Mouse (Mus musculus) neural tube, embryonic 15.5 days (tissue): ENCODE data around the gene Gtdc1. TPM values are rescaled to one million over a fixed set of nuclear protein-coding genes. Genes with fewer than 3 reads are reported as not detected.
"Not testable (repeated sequence)": the region's sequence is repeated elsewhere in the genome, so short reads cannot be mapped to it uniquely, and the experiment has no call there.

ENCODE experiments used
- ATAC-seq: fragments of 200-750 bp; cut with Nextera tagmentation; 2 replicates; pipeline ENCODE4 v1.8.0; 2017; ENCODE audit warnings: mild to moderate bottlenecking, moderate TSS enrichment, moderate library complexity; ENCODE audit not compliant: low FRiP score
- H3K27ac ChIP-seq: fragments of 300-500 bp; sonication (generic); replicated peaks from 2 replicates; pipeline ENCODE4 v1.5.1; 2015; ENCODE audit warnings: mild to moderate bottlenecking, inconsistent platforms
- H3K27me3 ChIP-seq: fragments of 300-500 bp; sonication (generic); replicated peaks from 2 replicates; pipeline ENCODE4 v1.6.1; 2015; ENCODE audit warnings: inconsistent platforms
- H3K36me3 ChIP-seq: fragments of 300-500 bp; sonication (generic); 2 replicates; pipeline ENCODE4 v1.6.1; 2015; ENCODE audit warnings: inconsistent platforms
- H3K4me1 ChIP-seq: fragments of 300-500 bp; sonication (generic); 2 replicates; pipeline ENCODE4 v1.6.1; 2015; ENCODE audit warnings: inconsistent platforms
- H3K4me2 ChIP-seq: fragments of 300-500 bp; sonication (generic); 2 replicates; pipeline ENCODE4 v1.6.1; 2015; ENCODE audit warnings: inconsistent platforms, mild to moderate bottlenecking, moderate library complexity
- H3K4me3 ChIP-seq: fragments of 300-500 bp; sonication (generic); replicated peaks from 2 replicates; pipeline ENCODE4 v1.5.1; 2015; ENCODE audit warnings: mild to moderate bottlenecking, inconsistent platforms
- H3K9ac ChIP-seq: fragments of 300-500 bp; sonication (generic); replicated peaks from 2 replicates; pipeline ENCODE4 v1.6.1; 2015; ENCODE audit warnings: mild to moderate bottlenecking, inconsistent platforms
- H3K9me3 ChIP-seq: fragments of 300-500 bp; sonication (generic); replicated peaks from 2 replicates; pipeline ENCODE4 v1.6.1; 2016; ENCODE audit warnings: inconsistent platforms
- WGBS: fragments of 180-500 bp; shearing (Covaris S2); methylation state at CpG from one replicate; pipeline ENCODE4 v1.1.7; 2015; ENCODE audit warnings: mixed read lengths; 5-methylcytosine and 5-hydroxymethylcytosine counted together
- polyA plus RNA-seq: library from polyadenylated mRNA; unstranded; fragments of >200 nt; fragmentation: Nextera tagmentation; extraction: Ambion mirVana; gene quantifications from 2 replicates; pipeline ENCODE4 v1.2.1, GENCODE M21; 2015

Gene Gtdc1
- polyA plus RNA-seq, 1 experiment from 2014 or later: 19.7 TPM

GRCm38 (mm10) chr2:44638157-44638556 is 289.3 kb downstream of the Gtdc1 start:
- Histone ChIP-seq H3K4me3 (no peak overlapping the region), H3K27me3 (no peaks in the 10 kb centered on the region), H3K9ac (no peak overlapping the region), H3K4me1 (peaks cover 6% of the 10 kb centered on the region), H3K4me2 (no peak overlapping the region), H3K27ac (peak overlapping the region; percentile 37; the same call in 1 of the 2 replicates), H3K9me3 (no peaks in the 10 kb centered on the region), H3K36me3 (no peaks in the 10 kb centered on the region)
- no peak for ATAC-seq
- WGBS: 58% methylated on average over 4 of the region's 4 CpGs

- Histone ChIP-seq H3K4me2 (no peak overlapping the region), H3K9ac (no peak overlapping the region), H3K27me3 (no peaks in the 10 kb centered on the region), H3K27ac (peak overlapping the region; percentile 37; the same call in 1 of the 2 replicates), H3K4me1 (peaks cover 13% of the 10 kb centered on the region), H3K9me3 (no peaks in the 10 kb centered on the region), H3K36me3 (no peaks in the 10 kb centered on the region), H3K4me3 (no peak overlapping the region)
- ATAC-seq: no peak
- 45% methylated on average over 8 of the region's 8 CpGs for WGBS
These were observed 293.5 kb downstream of the Gtdc1 start for GRCm38 (mm10) chr2:44633971-44634370.

- H3K27ac ChIP-seq: no peak overlapping the region
- H3K36me3 ChIP-seq: no peaks in the 10 kb centered on the region
- H3K4me2 ChIP-seq: no peak overlapping the region
- WGBS: 36% methylated on average over 5 of the region's 5 CpGs
- peak; percentile 57; the same call in 1 of the 2 replicates for ATAC-seq
- H3K9ac ChIP-seq: no peak overlapping the region
- H3K9me3 ChIP-seq: no peaks in the 10 kb centered on the region
- H3K4me1 ChIP-seq: peaks cover 13% of the 10 kb centered on the region
- no peak overlapping the region for H3K4me3 ChIP-seq
- no peaks in the 10 kb centered on the region for H3K27me3 ChIP-seq
These were observed 294.4 kb downstream of the Gtdc1 start for GRCm38 (mm10) chr2:44633064-44633463.

GRCm38 (mm10) chr2:44632584-44632983 is 294.9 kb downstream of the Gtdc1 start:
- WGBS: 33% methylated on average over 10 of the region's 10 CpGs
- no peaks in the 10 kb centered on the region for H3K9me3 ChIP-seq
- H3K4me3 ChIP-seq: no peak overlapping the region
- ATAC-seq: peak; percentile 58
- H3K27me3 ChIP-seq: no peaks in the 10 kb centered on the region
- H3K4me2 ChIP-seq: peak overlapping the region; percentile 38
- no peak overlapping the region for H3K9ac ChIP-seq
- no peaks in the 10 kb centered on the region for H3K36me3 ChIP-seq
- peak overlapping the region; percentile 60; the same call in 1 of the 2 replicates for H3K27ac ChIP-seq
- H3K4me1 ChIP-seq: peaks cover 13% of the 10 kb centered on the region

GRCm38 (mm10) chr2:44631064-44631463 is 296.4 kb downstream of the Gtdc1 start:
- 80% methylated on average over 3 of the region's 3 CpGs for WGBS
- no peak for ATAC-seq

GRCm38 (mm10) chr2:44628778-44629177 is 298.7 kb downstream of the Gtdc1 start:
- H3K27me3 ChIP-seq: no peaks in the 10 kb centered on the region
- ATAC-seq: no peak
- H3K4me2 ChIP-seq: no peak overlapping the region
- WGBS: 89% methylated on average over 1 of the region's 1 CpGs
- H3K4me3 ChIP-seq: no peak overlapping the region
- H3K9ac ChIP-seq: no peak overlapping the region
- H3K27ac ChIP-seq: no peak overlapping the region
- no peaks in the 10 kb centered on the region for H3K36me3 ChIP-seq
- peaks cover 13% of the 10 kb centered on the region for H3K4me1 ChIP-seq
- H3K9me3 ChIP-seq: no peaks in the 10 kb centered on the region

More at GRCm38 (mm10) chr2:44631064-44631463, 296.4 kb downstream of the Gtdc1 start:
- H3K36me3 ChIP-seq: no peaks in the 10 kb centered on the region
- no peak overlapping the region for H3K27ac ChIP-seq
- no peaks in the 10 kb centered on the region for H3K9me3 ChIP-seq
- H3K27me3 ChIP-seq: no peaks in the 10 kb centered on the region
- peaks cover 13% of the 10 kb centered on the region for H3K4me1 ChIP-seq
- H3K4me3 ChIP-seq: no peak overlapping the region
- H3K4me2 ChIP-seq: no peak overlapping the region
- H3K9ac ChIP-seq: no peak overlapping the region

- WGBS: 53% methylated on average over 3 of the region's 3 CpGs
- ATAC-seq: no peak
These were observed 302.3 kb downstream of the Gtdc1 start for GRCm38 (mm10) chr2:44625154-44625553.

GRCm38 (mm10) chr2:44622471-44622870 is 305.0 kb downstream of the Gtdc1 start:
- H3K9ac ChIP-seq: no peak overlapping the region
- no peak overlapping the region for H3K4me2 ChIP-seq
- no peak overlapping the region for H3K4me3 ChIP-seq
- WGBS: 90% methylated on average over 3 of the region's 3 CpGs
- no peak for ATAC-seq
- no peaks in the 10 kb centered on the region for H3K9me3 ChIP-seq
- H3K36me3 ChIP-seq: no peaks in the 10 kb centered on the region
- no peaks in the 10 kb centered on the region for H3K27me3 ChIP-seq
- H3K27ac ChIP-seq: no peak overlapping the region
- 0 out of 2 replicates have a peak, but pooled peaks cover 3% of the 10 kb centered on the region for H3K4me1 ChIP-seq

More at GRCm38 (mm10) chr2:44625154-44625553, 302.3 kb downstream of the Gtdc1 start:
- Histone ChIP-seq H3K9me3 (no peaks in the 10 kb centered on the region), H3K27me3 (no peaks in the 10 kb centered on the region), H3K4me3 (no peak overlapping the region), H3K27ac (no peak overlapping the region), H3K4me2 (no peak overlapping the region), H3K9ac (no peak overlapping the region), H3K36me3 (no peaks in the 10 kb centered on the region), H3K4me1 (0 out of 2 replicates have a peak, but pooled peaks cover 3% of the 10 kb centered on the region)

- H3K4me2 ChIP-seq, H3K4me1 ChIP-seq, ATAC-seq, H3K9ac ChIP-seq, H3K9me3 ChIP-seq, H3K27ac ChIP-seq, H3K4me3 ChIP-seq, H3K27me3 ChIP-seq, H3K36me3 ChIP-seq: not testable (repeated sequence)
- WGBS: 94% methylated on average over 3 of the region's 3 CpGs
These were observed 327.8 kb downstream of the Gtdc1 start for GRCm38 (mm10) chr2:44599653-44600052.

GRCm38 (mm10) chr2:44594276-44594675 is 333.2 kb downstream of the Gtdc1 start:
- H3K4me1 ChIP-seq: no peaks in the 10 kb centered on the region
- WGBS: 58% methylated on average over 1 of the region's 1 CpGs
- no peak for ATAC-seq
- no peak overlapping the region for H3K9ac ChIP-seq
- no peaks in the 10 kb centered on the region for H3K9me3 ChIP-seq
- no peak overlapping the region for H3K4me3 ChIP-seq
- H3K27ac ChIP-seq: no peak overlapping the region
- H3K36me3 ChIP-seq: no peaks in the 10 kb centered on the region
- H3K27me3 ChIP-seq: no peaks in the 10 kb centered on the region
- H3K4me2 ChIP-seq: no peak overlapping the region

- no peak overlapping the region for H3K4me3 ChIP-seq
- no peaks in the 10 kb centered on the region for H3K27me3 ChIP-seq
- no peak overlapping the region for H3K4me2 ChIP-seq
- H3K36me3 ChIP-seq: no peaks in the 10 kb centered on the region
- no peak overlapping the region for H3K27ac ChIP-seq
- no peaks in the 10 kb centered on the region for H3K9me3 ChIP-seq
- no peak for ATAC-seq
- no peaks in the 10 kb centered on the region for H3K4me1 ChIP-seq
- WGBS: 47% methylated on average over 4 of the region's 4 CpGs
- H3K9ac ChIP-seq: no peak overlapping the region
These were observed 336.6 kb downstream of the Gtdc1 start for GRCm38 (mm10) chr2:44590881-44591280.

GRCm38 (mm10) chr2:44584061-44584460 is 343.4 kb downstream of the Gtdc1 start:
- no peaks in the 10 kb centered on the region for H3K4me1 ChIP-seq
- H3K4me2 ChIP-seq: no peak overlapping the region
- no peaks in the 10 kb centered on the region for H3K36me3 ChIP-seq
- no peak overlapping the region for H3K9ac ChIP-seq
- no peaks in the 10 kb centered on the region for H3K9me3 ChIP-seq
- no peaks in the 10 kb centered on the region for H3K27me3 ChIP-seq
- no peak overlapping the region for H3K4me3 ChIP-seq
- H3K27ac ChIP-seq: no peak overlapping the region
- ATAC-seq: no peak

- Histone ChIP-seq H3K27me3 (no peaks in the 10 kb centered on the region), H3K9ac (no peak overlapping the region), H3K4me2 (no peak overlapping the region), H3K36me3 (no peaks in the 10 kb centered on the region), H3K9me3 (no peaks in the 10 kb centered on the region), H3K27ac (no peak overlapping the region), H3K4me1 (no peaks in the 10 kb centered on the region), H3K4me3 (no peak overlapping the region)
- no peak for ATAC-seq
These were observed 344.0 kb downstream of the Gtdc1 start for GRCm38 (mm10) chr2:44583491-44583890.
